Mouse (Mus musculus): ENCODE results near the gene Slc32a1. TPM values are rescaled to one million over a fixed set of nuclear protein-coding genes. Genes with fewer than 3 reads are reported as not detected.

Gene Slc32a1
- 11.6 and 13.2 TPM in 2 replicates for polyA plus RNA-seq (2015; fragmentation: Nextera tagmentation; extraction: Ambion mirVana)

GRCm38 (mm10) chr2:158610488-158611325 is at the start of gene Slc32a1:
TSS of gene Slc32a1 (plus strand) at chr2:158610767.
- H3K27me3 ChIP-seq, result peaks cover 46% of the 10 kb centered on the region

GRCm38 (mm10) chr2:158560801-158561200 is 49.8 kb upstream of the Slc32a1 start:
- peak overlapping the region; percentile 84 for H3K27ac ChIP-seq (replicated peaks)
- H3K9me3 ChIP-seq, result no peaks in the 10 kb centered on the region
- WGBS, result 26% methylated on average over 9 of the region's 9 CpGs
- H3K4me2 ChIP-seq, result 0 out of 2 replicates have a peak overlapping the region, but pooled peaks have one; percentile 7
- H3K27me3 ChIP-seq, result no peaks in the 10 kb centered on the region
- H3K36me3 ChIP-seq, result no peaks in the 10 kb centered on the region
- no peak; the same call in 1 of the 2 replicates for ATAC-seq (ENCODE audit: low FRiP score, low read depth)
- H3K4me3 ChIP-seq, result no peak overlapping the region
- no peak overlapping the region for H3K9ac ChIP-seq
- H3K4me1 ChIP-seq (replicated peaks), result peaks cover 38% of the 10 kb centered on the region

More at GRCm38 (mm10) chr2:158610488-158611325, at the start of gene Slc32a1:
- H3K36me3 ChIP-seq, result no peaks in the 10 kb centered on the region
- peak within 1 kb of the TSS; percentile 55 for H3K9ac ChIP-seq
- peak within 1 kb of the TSS; percentile 46 for H3K4me3 ChIP-seq
- peaks cover 33% of the 10 kb centered on the region for H3K4me1 ChIP-seq (replicated peaks)
- peak within 1 kb of the TSS; percentile 92 for H3K27ac ChIP-seq (replicated peaks)
- peak; percentile 74 for ATAC-seq (ENCODE audit: low FRiP score, low read depth)
- no peaks in the 10 kb centered on the region for H3K9me3 ChIP-seq
- peak within 1 kb of the TSS; percentile 54 for H3K4me2 ChIP-seq
- 1% methylated on average over 76 of the region's 77 CpGs for WGBS

GRCm38 (mm10) chr2:158561371-158562144 is 49.0 kb upstream of the Slc32a1 start:
- peaks cover 30% of the 10 kb centered on the region for H3K4me1 ChIP-seq (replicated peaks)
- WGBS, result 37% methylated on average over 3 of the region's 3 CpGs
- no peak overlapping the region for H3K9ac ChIP-seq

GRCm38 (mm10) chr2:158570421-158571081 is 40.0 kb upstream of the Slc32a1 start:
- Histone ChIP-seq H3K27ac (replicated peaks) (no peak overlapping the region), H3K36me3 (no peaks in the 10 kb centered on the region), H3K9me3 (no peaks in the 10 kb centered on the region), H3K4me1 (replicated peaks) (peaks cover 23% of the 10 kb centered on the region), H3K27me3 (no peaks in the 10 kb centered on the region), H3K4me3 (no peak overlapping the region), H3K4me2 (no peak overlapping the region), H3K9ac (no peak overlapping the region)
- ATAC-seq (ENCODE audit: low FRiP score, low read depth), result peak; percentile 52; the same call in 1 of the 2 replicates
- 23% methylated on average over 13 of the region's 13 CpGs for WGBS

More at GRCm38 (mm10) chr2:158561371-158562144, 49.0 kb upstream of the Slc32a1 start:
- H3K36me3 ChIP-seq, result no peaks in the 10 kb centered on the region
- H3K4me2 ChIP-seq, result 0 out of 2 replicates have a peak overlapping the region, but pooled peaks have one; percentile 7
- no peaks in the 10 kb centered on the region for H3K9me3 ChIP-seq
- ATAC-seq (ENCODE audit: low FRiP score, low read depth), result peak; percentile 68
- H3K27me3 ChIP-seq, result no peaks in the 10 kb centered on the region
- no peak overlapping the region for H3K4me3 ChIP-seq
- H3K27ac ChIP-seq (replicated peaks), result peak overlapping the region; percentile 84

- Histone ChIP-seq H3K4me1 (replicated peaks) (peaks cover 7% of the 10 kb centered on the region), H3K36me3 (no peaks in the 10 kb centered on the region), H3K27me3 (no peaks in the 10 kb centered on the region), H3K27ac (replicated peaks) (0 out of 2 replicates have a peak overlapping the region, but pooled peaks have one; percentile 1), H3K9ac (no peak overlapping the region), H3K4me2 (no peak overlapping the region), H3K9me3 (no peaks in the 10 kb centered on the region), H3K4me3 (no peak overlapping the region)
- 25% methylated on average over 4 of the region's 4 CpGs for WGBS
- ATAC-seq (ENCODE audit: low FRiP score, low read depth), result 0 out of 2 replicates have a peak, but pooled peaks have one; percentile 65
Measured at GRCm38 (mm10) chr2:158579979-158580378, 30.6 kb upstream of the Slc32a1 start.

- H3K9ac ChIP-seq, result no peak overlapping the region
- no peak overlapping the region for H3K4me3 ChIP-seq
- H3K4me2 ChIP-seq, result no peak overlapping the region
- H3K4me1 ChIP-seq (replicated peaks), result peaks cover 24% of the 10 kb centered on the region
- ATAC-seq (ENCODE audit: low FRiP score, low read depth), result no peak
- no peaks in the 10 kb centered on the region for H3K36me3 ChIP-seq
- no peaks in the 10 kb centered on the region for H3K9me3 ChIP-seq
- H3K27ac ChIP-seq (replicated peaks), result no peak overlapping the region
- WGBS, result 16% methylated on average over 12 of the region's 12 CpGs
- no peaks in the 10 kb centered on the region for H3K27me3 ChIP-seq
Measured at GRCm38 (mm10) chr2:158584621-158585358, 25.8 kb upstream of the Slc32a1 start.

GRCm38 (mm10) chr2:158588524-158589271 is 21.9 kb upstream of the Slc32a1 start:
- Histone ChIP-seq H3K9me3 (no peaks in the 10 kb centered on the region), H3K4me3 (no peak overlapping the region), H3K36me3 (no peaks in the 10 kb centered on the region), H3K27ac (replicated peaks) (peak overlapping the region; percentile 63), H3K9ac (no peak overlapping the region), H3K4me2 (no peak overlapping the region), H3K4me1 (replicated peaks) (peaks cover 25% of the 10 kb centered on the region), H3K27me3 (no peaks in the 10 kb centered on the region)
- WGBS, result 21% methylated on average over 8 of the region's 8 CpGs
- ATAC-seq (ENCODE audit: low FRiP score, low read depth), result peak; percentile 68; the same call in 1 of the 2 replicates

- no peaks in the 10 kb centered on the region for H3K36me3 ChIP-seq
- no peak overlapping the region for H3K9ac ChIP-seq
- H3K4me1 ChIP-seq (replicated peaks), result peaks cover 29% of the 10 kb centered on the region
- no peaks in the 10 kb centered on the region for H3K9me3 ChIP-seq
- H3K27me3 ChIP-seq, result no peaks in the 10 kb centered on the region; the same call in 1 of the 2 replicates
- no peak overlapping the region for H3K4me3 ChIP-seq
- no peak for ATAC-seq (ENCODE audit: low FRiP score, low read depth)
- H3K4me2 ChIP-seq, result no peak overlapping the region
- WGBS, result 52% methylated on average over 3 of the region's 3 CpGs
- no peak overlapping the region for H3K27ac ChIP-seq (replicated peaks)
Measured at GRCm38 (mm10) chr2:158590495-158590894, 20.1 kb upstream of the Slc32a1 start.

- H3K27me3 ChIP-seq, result no peaks in the 10 kb centered on the region; the same call in 1 of the 2 replicates
- H3K9me3 ChIP-seq, result no peaks in the 10 kb centered on the region
- WGBS, result 33% methylated on average over 5 of the region's 5 CpGs
- ATAC-seq (ENCODE audit: low FRiP score, low read depth), result peak; percentile 36; the same call in 1 of the 2 replicates
- no peak overlapping the region for H3K27ac ChIP-seq (replicated peaks)
- H3K36me3 ChIP-seq, result no peaks in the 10 kb centered on the region
- no peak overlapping the region for H3K9ac ChIP-seq
- H3K4me2 ChIP-seq, result no peak overlapping the region
- H3K4me3 ChIP-seq, result no peak overlapping the region
- H3K4me1 ChIP-seq (replicated peaks), result peaks cover 37% of the 10 kb centered on the region
Measured at GRCm38 (mm10) chr2:158591286-158591685, 19.3 kb upstream of the Slc32a1 start.

- WGBS, result 84% methylated on average over 4 of the region's 4 CpGs
- no peak for ATAC-seq (ENCODE audit: low FRiP score, low read depth)
- Histone ChIP-seq H3K9ac (no peak overlapping the region), H3K36me3 (no peaks in the 10 kb centered on the region), H3K4me1 (replicated peaks) (peaks cover 33% of the 10 kb centered on the region), H3K4me3 (no peak overlapping the region), H3K4me2 (no peak overlapping the region), H3K27me3 (no peaks in the 10 kb centered on the region; the same call in 1 of the 2 replicates), H3K27ac (replicated peaks) (no peak overlapping the region), H3K9me3 (no peaks in the 10 kb centered on the region)
Measured at GRCm38 (mm10) chr2:158593371-158593770, 17.2 kb upstream of the Slc32a1 start.
